8 mouse cellular contexts compared by ENCODE assay signal in the genomic region with DNA sequence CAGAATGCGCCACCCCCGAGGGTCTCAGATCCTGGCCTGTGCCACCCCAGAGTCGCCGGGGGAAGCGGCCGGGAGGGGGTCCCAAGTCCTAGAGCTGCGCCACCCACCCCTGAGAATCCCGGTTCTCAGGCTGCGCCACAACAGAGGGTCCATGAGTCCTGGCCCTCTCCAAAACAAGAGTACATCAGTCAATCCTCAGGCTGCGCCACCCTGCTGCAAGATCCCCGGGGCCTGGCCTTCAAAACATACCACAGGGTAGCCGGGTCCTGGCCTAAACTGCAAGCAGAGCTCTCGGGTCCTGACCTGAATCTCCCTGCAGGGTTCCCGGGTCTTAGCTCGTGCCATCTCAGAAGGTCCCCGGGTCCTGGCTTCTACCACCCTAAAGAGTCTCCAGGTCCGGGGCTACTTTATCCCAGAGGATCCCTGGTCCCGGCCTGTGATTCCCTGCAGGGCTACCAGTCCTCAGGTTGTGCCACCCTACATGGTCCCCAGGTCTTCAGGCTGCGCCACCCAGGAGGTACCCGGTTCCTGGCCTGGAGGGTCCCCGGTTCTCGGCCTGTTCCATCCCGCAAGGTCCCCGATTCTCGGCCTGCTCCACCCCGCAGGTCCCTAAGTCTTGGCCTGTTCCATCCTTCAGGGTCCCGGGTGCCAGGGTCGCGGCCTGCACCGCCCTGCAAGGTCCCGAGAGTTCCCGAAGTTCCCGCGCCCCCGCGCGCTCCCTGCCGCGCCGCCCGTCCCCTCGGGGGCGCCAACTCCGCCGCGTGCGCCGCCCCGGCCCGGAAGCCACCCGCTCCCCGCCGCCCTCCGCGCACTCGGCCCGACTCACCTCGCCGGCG. TPM values are rescaled to one million over a fixed set of nuclear protein-coding genes. Genes with fewer than 3 reads are reported as not detected.
DNase-seq lines count a peak whose midpoint lies in the region; ATAC-seq and TF ChIP-seq lines count a peak whose summit lies in the region.

No protein-coding gene starts in this region.

- peak overlapping the region; percentile 94 for H3K4me3 ChIP-seq in gastrocnemius, adult 2 months
- H3K4me3 ChIP-seq in hindbrain, embryonic 16.5 days (ENCODE audit: low read length) = peak overlapping the region; percentile 88
- H3K4me3 ChIP-seq in limb, embryonic 11.5 days (ENCODE audit: low read depth, low read length) = peak overlapping the region; percentile 82
- H3K4me3 ChIP-seq in midbrain, embryonic 14.5 days (replicated peaks; ENCODE audit: low read depth, low read length) = peak overlapping the region; percentile 75

- peak; percentile 19 for ATAC-seq in hindbrain, embryonic 16.5 days
- peak; percentile 17; the same call in 1 of the 2 replicates for ATAC-seq in limb, embryonic 11.5 days (ENCODE audit: insufficient number of reproducible peaks, low FRiP score, low TSS enrichment, low read depth)
- ATAC-seq in midbrain, embryonic 14.5 days (ENCODE audit: low FRiP score, low TSS enrichment) = peak; percentile 15

- peak overlapping the region; percentile 93 for H3K27ac ChIP-seq in gastrocnemius, adult 2 months
- H3K27ac ChIP-seq in hindbrain, embryonic 16.5 days (ENCODE audit: low read depth, low read length) = peak overlapping the region; percentile 89
- peak overlapping the region; percentile 81 for H3K27ac ChIP-seq in limb, embryonic 11.5 days (replicated peaks; ENCODE audit: low read depth, low read length)
- peak overlapping the region; percentile 90 for H3K27ac ChIP-seq in midbrain, embryonic 14.5 days (replicated peaks; ENCODE audit: low read depth, low read length)

- intact Hi-C loops in gastrocnemius, adult 2 months (cut with DNase I) = loop anchor here (2.0 kb wide), 1 partner anchor 38 kb away; no protein-coding TSS in a partner anchor

- H3K4me1 ChIP-seq in hindbrain, embryonic 16.5 days (ENCODE audit: control insufficient read depth, insufficient read depth, low read depth, low read length) = peaks cover 46% of the 10 kb centered on the region
- H3K4me1 ChIP-seq in limb, embryonic 11.5 days (ENCODE audit: control insufficient read depth, insufficient read depth, low read length) = peaks cover 38% of the 10 kb centered on the region
- H3K4me1 ChIP-seq in midbrain, embryonic 14.5 days (ENCODE audit: control insufficient read depth, insufficient read depth, low read length) = peaks cover 45% of the 10 kb centered on the region

- no peaks in the 10 kb centered on the region for H3K27me3 ChIP-seq in hindbrain, embryonic 16.5 days (replicated peaks; ENCODE audit: control insufficient read depth, insufficient read depth, low read length)
- no peaks in the 10 kb centered on the region for H3K27me3 ChIP-seq in limb, embryonic 11.5 days (ENCODE audit: control insufficient read depth, insufficient read depth, low read length)
- H3K27me3 ChIP-seq in midbrain, embryonic 14.5 days (ENCODE audit: control insufficient read depth, insufficient read depth, low read length) = peaks cover 4% of the 10 kb centered on the region; the same call in 1 of the 2 replicates

- DNase-seq in lung, adult 18-20 months = peak; percentile 70
- no peak for DNase-seq in lung, postnatal 25 days (ENCODE audit: low spot score)
- DNase-seq in cerebellum, postnatal 10 days = peak; percentile 71 to 79
- DNase-seq in gastrocnemius, adult 2 months = peak; percentile 83
- DNase-seq in limb, embryonic 11.5 days (ENCODE audit: low spot score) = peak; percentile 70
- DNase-seq in midbrain, embryonic 14.5 days = peak; percentile 60
- peak; percentile 56 to 61 for DNase-seq in spleen, postnatal 36 days (ENCODE audit: low spot score in 2 of 2)

- H3K36me3 ChIP-seq in hindbrain, embryonic 16.5 days (ENCODE audit: control insufficient read depth, insufficient read depth, low read length) = no peaks in the 10 kb centered on the region
- H3K36me3 ChIP-seq in limb, embryonic 11.5 days (ENCODE audit: control insufficient read depth, insufficient read depth, low read length) = no peaks in the 10 kb centered on the region
- H3K36me3 ChIP-seq in midbrain, embryonic 14.5 days (ENCODE audit: control insufficient read depth, insufficient read depth, low read length) = no peaks in the 10 kb centered on the region

- no peaks in the 10 kb centered on the region for H3K9me3 ChIP-seq in hindbrain, embryonic 16.5 days (ENCODE audit: control insufficient read depth, low read length)
- no peaks in the 10 kb centered on the region for H3K9me3 ChIP-seq in limb, embryonic 11.5 days (ENCODE audit: control insufficient read depth, low read length)
- H3K9me3 ChIP-seq in midbrain, embryonic 14.5 days (ENCODE audit: control insufficient read depth, low read length) = no peaks in the 10 kb centered on the region

- peak; percentile 9; the same call in 1 of the 2 replicates for TF ChIP-seq CTCF in gastrocnemius, adult 2 months (IDR thresholded peaks at IDR 0.05)

- H3K4me2 ChIP-seq in hindbrain, embryonic 16.5 days (ENCODE audit: low read length) = peak overlapping the region; percentile 82
- H3K4me2 ChIP-seq in limb, embryonic 11.5 days (ENCODE audit: low read depth, severe bottlenecking) = peak overlapping the region; percentile 88
- H3K4me2 ChIP-seq in midbrain, embryonic 14.5 days (ENCODE audit: low read length) = peak overlapping the region; percentile 94

- H3K9ac ChIP-seq in hindbrain, embryonic 16.5 days (ENCODE audit: low read depth, low read length) = peak overlapping the region; percentile 93
- peak overlapping the region; percentile 87 for H3K9ac ChIP-seq in limb, embryonic 11.5 days (ENCODE audit: low read length)
- peak overlapping the region; percentile 84 for H3K9ac ChIP-seq in midbrain, embryonic 14.5 days (replicated peaks; ENCODE audit: low read length)

- WGBS in hindbrain, embryonic 16.5 days = under 1% methylated on average over 60 of the region's 60 CpGs
- under 1% methylated on average over 54 of the region's 60 CpGs for WGBS in limb, embryonic 11.5 days
- WGBS in midbrain, embryonic 14.5 days = under 1% methylated on average over 60 of the region's 60 CpGs

RNA-seq across cellular contexts. Expression of gene Ncor2, which starts 0.6 kb away (rescaled TPM):
- total RNA-seq in gastrocnemius, adult 2 months (2021) = 100 to 1,000 TPM; 123 to 153 TPM
- polyA plus RNA-seq in hindbrain, embryonic 16.5 days (2015; fragmentation: Nextera tagmentation; extraction: Ambion mirVana) = 23.3 and 26.2 TPM in 2 replicates
- polyA plus RNA-seq in limb, embryonic 11.5 days (2014; fragmentation: Nextera tagmentation; extraction: Ambion mirVana) = 23.6 and 24.3 TPM in 2 replicates
- polyA plus RNA-seq in midbrain, embryonic 14.5 days (2014; fragmentation: Nextera tagmentation; extraction: Ambion mirVana) = 23.7 and 24.0 TPM in 2 replicates
